Mouse (Mus musculus): Measurements from ENCODE around the gene Nkd1. TPM values are rescaled to one million over a fixed set of nuclear protein-coding genes. Genes with fewer than 3 reads are reported as not detected.

Nkd1 gene
- 46.4 and 50.4 TPM in 2 replicates for polyA plus RNA-seq (2014; fragmentation: Nextera tagmentation; extraction: Ambion mirVana)

DNA sequence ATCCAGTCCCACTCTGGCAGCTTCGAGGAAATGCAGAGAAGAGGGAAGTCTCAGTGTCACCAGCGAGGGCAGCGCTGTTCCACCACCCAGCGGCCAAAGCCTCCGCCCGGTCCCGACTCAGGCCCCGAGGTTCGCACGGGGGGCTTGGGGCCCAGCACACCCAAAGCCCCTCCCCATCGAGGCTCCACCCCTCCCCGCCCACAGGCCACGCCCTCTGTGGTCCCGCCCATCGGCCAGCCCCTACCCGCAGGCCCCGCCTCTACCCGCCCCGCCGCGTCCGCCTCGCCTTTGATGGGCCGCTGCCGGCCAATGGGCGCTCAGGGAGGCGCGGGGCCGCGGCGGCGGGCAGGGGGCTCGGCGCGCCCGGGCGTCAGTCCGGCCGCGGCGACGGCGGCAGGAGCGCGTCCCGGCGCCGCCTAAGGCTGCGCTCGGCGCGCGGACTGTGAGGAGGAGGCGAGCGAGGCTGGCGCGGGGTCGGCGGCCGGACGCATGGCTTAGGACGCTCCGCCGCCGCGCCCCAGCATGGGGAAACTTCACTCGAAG lies at the start of gene Nkd1:
Nkd1 (plus strand) TSS at position 370 of the 543 bp plus-strand sequence.
- no peaks in the 10 kb centered on the region for H3K9me3 ChIP-seq (ENCODE audit: control insufficient read depth, low read length)
- peak; percentile 89 for ATAC-seq (ENCODE audit: low read depth)
- 3% methylated on average over 10 of the region's 67 CpGs for WGBS
- peak within 1 kb of the TSS; percentile 86 for H3K9ac ChIP-seq (ENCODE audit: low read depth, low read length)
- H3K4me1 ChIP-seq (ENCODE audit: control insufficient read depth, insufficient read depth, low read length), result peaks cover 42% of the 10 kb centered on the region
- H3K27me3 ChIP-seq (replicated peaks; ENCODE audit: control insufficient read depth, insufficient read depth, low read length), result 0 out of 2 replicates have a peak, but pooled peaks cover 4% of the 10 kb centered on the region
- DNase-seq (ENCODE audit: low spot score), result peak; percentile 93
- peak within 1 kb of the TSS; percentile 84 for H3K27ac ChIP-seq (replicated peaks; ENCODE audit: low read depth, low read length)
- peaks cover 4% of the 10 kb centered on the region; the same call in 1 of the 2 replicates for H3K36me3 ChIP-seq (ENCODE audit: control insufficient read depth, insufficient read depth, low read length)
- H3K4me3 ChIP-seq (ENCODE audit: low read depth, low read length), result peak within 1 kb of the TSS; percentile 89
- peak within 1 kb of the TSS; percentile 90 for H3K4me2 ChIP-seq (ENCODE audit: low read depth, low read length)

DNA sequence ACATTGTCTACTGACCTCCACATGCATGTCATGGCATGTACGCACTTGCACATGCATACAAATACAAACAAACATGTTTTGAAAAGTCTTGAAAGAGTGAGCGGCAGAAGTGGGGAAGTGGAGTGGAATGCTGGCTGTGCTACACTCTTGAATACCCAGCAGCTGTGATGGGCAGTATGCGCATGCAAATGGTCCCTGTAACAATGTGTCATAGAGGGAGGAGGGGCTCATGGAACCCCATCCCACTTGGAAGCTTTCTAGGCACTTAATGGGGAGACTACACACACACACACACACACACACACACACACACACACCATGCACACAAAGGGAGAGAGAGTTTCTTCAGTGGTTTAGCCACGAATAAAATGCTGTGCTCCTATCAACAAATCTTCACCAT lies 39.9 kb upstream of the Nkd1 start:
- no peaks in the 10 kb centered on the region for H3K36me3 ChIP-seq (ENCODE audit: control insufficient read depth, insufficient read depth, low read length)
- no peaks in the 10 kb centered on the region for H3K9me3 ChIP-seq (ENCODE audit: control insufficient read depth, low read length)
- no peaks in the 10 kb centered on the region for H3K27me3 ChIP-seq (replicated peaks; ENCODE audit: control insufficient read depth, insufficient read depth, low read length)
- H3K4me2 ChIP-seq (ENCODE audit: low read depth, low read length), result no peak overlapping the region
- no peaks in the 10 kb centered on the region for H3K4me1 ChIP-seq (ENCODE audit: control insufficient read depth, insufficient read depth, low read length)
- DNase-seq (ENCODE audit: low spot score), result no peak
- 85% methylated on average over 4 of the region's 4 CpGs for WGBS
- ATAC-seq (ENCODE audit: low read depth), result no peak
- no peak overlapping the region for H3K27ac ChIP-seq (replicated peaks; ENCODE audit: low read depth, low read length)
- no peak overlapping the region for H3K9ac ChIP-seq (ENCODE audit: low read depth, low read length)
- no peak overlapping the region for H3K4me3 ChIP-seq (ENCODE audit: low read depth, low read length)

DNA sequence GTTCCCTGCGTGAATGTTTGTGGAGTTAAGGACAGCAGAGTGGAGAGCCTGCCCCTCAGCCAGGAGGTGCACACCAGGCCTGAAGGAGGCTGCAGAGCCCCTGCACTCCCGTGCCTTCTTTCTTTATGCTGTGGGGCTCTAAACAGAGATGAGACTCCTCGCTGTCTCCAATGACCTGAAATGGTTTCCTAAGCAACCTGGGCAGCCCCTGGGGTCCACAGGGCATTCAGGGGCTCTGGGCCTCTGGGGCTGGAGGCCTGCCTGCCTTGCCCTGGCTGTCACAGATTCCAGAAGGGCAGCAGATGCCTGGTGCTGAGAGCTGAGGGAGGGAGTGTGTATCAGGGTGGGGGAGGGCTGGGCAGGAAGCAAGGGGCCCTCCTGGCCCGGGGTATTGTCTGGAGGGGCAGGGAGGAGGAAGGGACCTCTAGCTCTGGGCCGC lies 32.7 kb upstream of the Nkd1 start:
- H3K4me3 ChIP-seq (ENCODE audit: low read depth, low read length), result no peak overlapping the region
- no peak overlapping the region for H3K9ac ChIP-seq (ENCODE audit: low read depth, low read length)
- no peak overlapping the region for H3K27ac ChIP-seq (replicated peaks; ENCODE audit: low read depth, low read length)
- ATAC-seq (ENCODE audit: low read depth) (peak; percentile 91; the same call in 1 of the 2 replicates), DNase-seq (ENCODE audit: low spot score) (peak; percentile 71)
- 10% methylated on average over 5 of the region's 5 CpGs for WGBS
- H3K4me1 ChIP-seq (ENCODE audit: control insufficient read depth, insufficient read depth, low read length), result peaks cover 4% of the 10 kb centered on the region; the same call in 1 of the 2 replicates
- H3K36me3 ChIP-seq (ENCODE audit: control insufficient read depth, insufficient read depth, low read length), result no peaks in the 10 kb centered on the region
- no peaks in the 10 kb centered on the region for H3K27me3 ChIP-seq (replicated peaks; ENCODE audit: control insufficient read depth, insufficient read depth, low read length)
- no peak overlapping the region for H3K4me2 ChIP-seq (ENCODE audit: low read depth, low read length)
- no peaks in the 10 kb centered on the region for H3K9me3 ChIP-seq (ENCODE audit: control insufficient read depth, low read length)

DNA sequence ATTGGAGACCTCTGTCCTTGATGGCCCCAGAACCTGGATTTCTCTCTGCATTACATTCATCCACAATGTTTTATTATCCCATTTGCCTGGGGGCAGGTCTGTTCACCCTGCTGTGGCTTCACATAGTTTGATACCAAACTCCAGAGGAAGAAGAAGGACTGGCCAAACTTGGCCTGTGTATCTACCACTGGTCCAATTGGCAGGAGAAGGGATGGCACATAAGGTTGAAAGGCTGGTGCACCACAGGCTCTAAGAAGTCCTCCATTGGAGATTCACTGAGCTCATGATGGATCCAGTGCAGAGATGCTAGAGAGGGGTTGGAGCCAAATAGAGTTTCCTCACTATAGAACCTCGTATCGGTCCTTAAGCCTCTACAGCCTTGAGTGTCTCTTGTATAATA lies 27.1 kb upstream of the Nkd1 start:
- peaks cover 7% of the 10 kb centered on the region; the same call in 1 of the 2 replicates for H3K4me1 ChIP-seq (ENCODE audit: control insufficient read depth, insufficient read depth, low read length)
- no peak overlapping the region for H3K4me2 ChIP-seq (ENCODE audit: low read depth, low read length)
- H3K4me3 ChIP-seq (ENCODE audit: low read depth, low read length), result no peak overlapping the region
- ATAC-seq (ENCODE audit: low read depth), result no peak
- 83% methylated on average over 2 of the region's 2 CpGs for WGBS
- H3K27me3 ChIP-seq (replicated peaks; ENCODE audit: control insufficient read depth, insufficient read depth, low read length), result no peaks in the 10 kb centered on the region
- no peak for DNase-seq (ENCODE audit: low spot score)
- H3K27ac ChIP-seq (replicated peaks; ENCODE audit: low read depth, low read length), result no peak overlapping the region
- H3K36me3 ChIP-seq (ENCODE audit: control insufficient read depth, insufficient read depth, low read length), result no peaks in the 10 kb centered on the region
- H3K9me3 ChIP-seq (ENCODE audit: control insufficient read depth, low read length), result no peaks in the 10 kb centered on the region
- H3K9ac ChIP-seq (ENCODE audit: low read depth, low read length), result no peak overlapping the region

DNA sequence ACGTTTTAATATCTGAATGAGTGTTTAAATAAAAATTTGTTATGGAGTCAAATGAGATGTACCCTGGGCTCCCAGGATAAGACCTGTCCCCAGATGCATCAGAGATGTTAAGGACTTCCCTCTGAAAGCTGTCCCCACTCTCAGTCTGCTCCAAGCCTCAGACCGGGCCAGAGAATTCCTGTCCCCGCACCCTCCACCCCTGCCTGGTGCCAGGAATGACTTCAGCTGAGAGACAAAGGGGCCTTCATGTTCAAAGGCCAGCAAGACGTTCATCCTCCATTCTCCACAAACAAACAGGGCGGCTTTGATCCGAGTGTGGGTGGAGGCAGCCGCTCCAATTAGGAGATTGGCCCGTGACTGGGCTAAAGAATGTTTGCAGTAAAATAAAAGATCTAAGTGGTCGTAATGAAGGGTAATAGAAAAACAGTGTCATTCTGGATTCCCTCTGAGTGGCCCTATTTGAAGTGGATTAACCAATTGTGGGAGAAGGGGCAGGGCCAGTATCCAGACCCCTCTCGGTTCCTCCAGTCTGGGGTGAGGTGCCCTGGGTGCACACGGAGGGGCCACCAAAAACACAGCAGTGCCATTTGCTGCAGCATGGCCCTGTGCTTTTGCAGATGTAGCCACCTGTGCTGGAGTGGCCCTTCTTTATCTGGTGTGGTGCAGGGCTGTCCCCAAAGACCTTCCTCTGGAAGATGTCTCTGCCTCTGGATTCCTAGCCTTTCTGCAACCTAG lies 25.9 kb upstream of the Nkd1 start:
- Histone ChIP-seq H3K4me1 (ENCODE audit: control insufficient read depth, insufficient read depth, low read length) (peaks cover 7% of the 10 kb centered on the region; the same call in 1 of the 2 replicates), H3K4me3 (ENCODE audit: low read depth, low read length) (no peak overlapping the region), H3K9ac (ENCODE audit: low read depth, low read length) (no peak overlapping the region), H3K9me3 (ENCODE audit: control insufficient read depth, low read length) (no peaks in the 10 kb centered on the region), H3K27me3 (replicated peaks; ENCODE audit: control insufficient read depth, insufficient read depth, low read length) (no peaks in the 10 kb centered on the region), H3K4me2 (ENCODE audit: low read depth, low read length) (0 out of 2 replicates have a peak overlapping the region, but pooled peaks have one; percentile 20), H3K36me3 (ENCODE audit: control insufficient read depth, insufficient read depth, low read length) (no peaks in the 10 kb centered on the region), H3K27ac (replicated peaks; ENCODE audit: low read depth, low read length) (no peak overlapping the region)
- DNase-seq (ENCODE audit: low spot score), result peak; percentile 53
- ATAC-seq (ENCODE audit: low read depth), result peak; percentile 41; the same call in 1 of the 2 replicates
- WGBS, result 10% methylated on average over 11 of the region's 11 CpGs

DNA sequence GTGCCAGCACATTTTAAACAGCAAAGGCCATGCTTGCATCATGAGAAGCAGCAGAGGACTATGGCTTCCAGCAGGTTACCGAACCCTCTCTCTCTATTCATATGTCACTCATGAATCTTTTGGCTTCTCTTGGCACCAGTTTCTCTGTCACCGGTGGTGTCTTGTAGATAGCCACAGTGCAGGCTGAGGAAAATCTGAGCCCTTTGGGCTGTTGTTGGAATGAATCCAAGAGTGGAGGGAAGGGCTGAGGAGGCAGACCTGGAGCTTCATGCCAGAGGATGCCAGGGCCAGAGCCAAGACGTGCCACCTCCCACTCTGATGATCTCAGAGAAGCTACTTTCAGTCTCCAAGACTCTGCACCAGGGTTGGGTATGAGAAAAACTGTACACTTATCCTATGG lies 19.0 kb upstream of the Nkd1 start:
- DNase-seq (ENCODE audit: low spot score), result no peak
- WGBS, result 88% methylated on average over 3 of the region's 3 CpGs
- H3K9ac ChIP-seq (ENCODE audit: low read depth, low read length), result no peak overlapping the region
- no peaks in the 10 kb centered on the region for H3K9me3 ChIP-seq (ENCODE audit: control insufficient read depth, low read length)
- H3K4me1 ChIP-seq (ENCODE audit: control insufficient read depth, insufficient read depth, low read length), result no peaks in the 10 kb centered on the region
- H3K4me3 ChIP-seq (ENCODE audit: low read depth, low read length), result no peak overlapping the region
- no peaks in the 10 kb centered on the region for H3K27me3 ChIP-seq (replicated peaks; ENCODE audit: control insufficient read depth, insufficient read depth, low read length)
- no peak overlapping the region for H3K27ac ChIP-seq (replicated peaks; ENCODE audit: low read depth, low read length)
- ATAC-seq (ENCODE audit: low read depth), result no peak
- no peak overlapping the region for H3K4me2 ChIP-seq (ENCODE audit: low read depth, low read length)
- no peaks in the 10 kb centered on the region for H3K36me3 ChIP-seq (ENCODE audit: control insufficient read depth, insufficient read depth, low read length)

DNA sequence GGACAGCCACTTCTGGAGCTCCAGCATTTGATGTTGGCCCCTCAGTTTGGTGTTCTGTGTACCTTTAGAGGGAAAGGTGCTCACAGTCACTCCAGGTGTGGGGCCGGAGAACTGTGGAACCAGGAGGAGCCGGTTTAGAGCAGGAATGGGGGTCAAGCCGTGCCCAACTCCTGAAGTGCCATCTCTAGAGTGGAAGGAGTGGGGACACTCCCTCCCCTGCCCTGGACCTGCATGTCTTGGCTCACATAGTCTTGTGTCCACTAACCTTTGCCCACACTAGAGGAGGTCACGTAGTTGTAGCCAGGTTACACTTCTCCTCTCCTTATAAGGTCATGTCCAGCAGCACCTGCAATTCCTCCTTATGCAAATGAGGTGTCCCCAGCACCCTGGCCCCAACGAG lies 14.2 kb upstream of the Nkd1 start:
- no peak for ATAC-seq (ENCODE audit: low read depth)
- no peak overlapping the region for H3K27ac ChIP-seq (replicated peaks; ENCODE audit: low read depth, low read length)

DNA sequence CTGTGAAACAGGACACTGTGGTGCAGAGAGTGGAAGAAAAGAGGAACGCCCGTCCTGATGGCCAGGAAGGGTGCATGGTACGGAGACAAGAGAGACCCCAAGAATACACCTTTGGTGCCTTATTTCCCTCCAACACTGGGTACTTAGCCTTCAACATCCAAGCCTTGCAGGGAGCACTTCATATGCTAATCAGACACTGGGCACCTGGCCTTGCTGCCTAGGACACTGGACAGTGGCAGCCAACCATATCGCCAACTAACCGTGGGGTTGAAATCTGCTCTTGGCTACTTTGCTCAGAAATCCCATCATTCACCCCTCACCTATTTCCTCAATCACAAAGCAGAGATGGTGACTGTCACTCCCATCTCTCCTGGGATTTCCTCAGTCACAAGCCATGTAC lies 10.1 kb upstream of the Nkd1 start:
- Histone ChIP-seq H3K27ac (replicated peaks; ENCODE audit: low read depth, low read length) (no peak overlapping the region), H3K36me3 (ENCODE audit: control insufficient read depth, insufficient read depth, low read length) (no peaks in the 10 kb centered on the region), H3K4me3 (ENCODE audit: low read depth, low read length) (no peak overlapping the region), H3K9me3 (ENCODE audit: control insufficient read depth, low read length) (0 out of 2 replicates have a peak, but pooled peaks cover 4% of the 10 kb centered on the region), H3K27me3 (replicated peaks; ENCODE audit: control insufficient read depth, insufficient read depth, low read length) (peaks cover 13% of the 10 kb centered on the region), H3K4me1 (ENCODE audit: control insufficient read depth, insufficient read depth, low read length) (no peaks in the 10 kb centered on the region), H3K4me2 (ENCODE audit: low read depth, low read length) (no peak overlapping the region), H3K9ac (ENCODE audit: low read depth, low read length) (no peak overlapping the region)
- ATAC-seq (ENCODE audit: low read depth) (no peak), DNase-seq (ENCODE audit: low spot score) (no peak)
- WGBS, result 92% methylated on average over 5 of the region's 5 CpGs

More for the DNA sequence above, 14.2 kb upstream of the Nkd1 start:
- no peaks in the 10 kb centered on the region for H3K9me3 ChIP-seq (ENCODE audit: control insufficient read depth, low read length)
- no peak overlapping the region for H3K4me2 ChIP-seq (ENCODE audit: low read depth, low read length)
- H3K27me3 ChIP-seq (replicated peaks; ENCODE audit: control insufficient read depth, insufficient read depth, low read length), result peaks cover 5% of the 10 kb centered on the region
- H3K36me3 ChIP-seq (ENCODE audit: control insufficient read depth, insufficient read depth, low read length), result no peaks in the 10 kb centered on the region
- no peak for DNase-seq (ENCODE audit: low spot score)
- no peaks in the 10 kb centered on the region for H3K4me1 ChIP-seq (ENCODE audit: control insufficient read depth, insufficient read depth, low read length)
- no peak overlapping the region for H3K9ac ChIP-seq (ENCODE audit: low read depth, low read length)
- no peak overlapping the region for H3K4me3 ChIP-seq (ENCODE audit: low read depth, low read length)
- 73% methylated on average over 5 of the region's 5 CpGs for WGBS
